Mouse (Mus musculus): ENCODE results near the gene Duoxa2. TPM values are rescaled to one million over a fixed set of nuclear protein-coding genes. Genes with fewer than 3 reads are reported as not detected.

The Duoxa2 gene
- polyA plus RNA-seq, 1 experiment: 0.06 TPM

DNA sequence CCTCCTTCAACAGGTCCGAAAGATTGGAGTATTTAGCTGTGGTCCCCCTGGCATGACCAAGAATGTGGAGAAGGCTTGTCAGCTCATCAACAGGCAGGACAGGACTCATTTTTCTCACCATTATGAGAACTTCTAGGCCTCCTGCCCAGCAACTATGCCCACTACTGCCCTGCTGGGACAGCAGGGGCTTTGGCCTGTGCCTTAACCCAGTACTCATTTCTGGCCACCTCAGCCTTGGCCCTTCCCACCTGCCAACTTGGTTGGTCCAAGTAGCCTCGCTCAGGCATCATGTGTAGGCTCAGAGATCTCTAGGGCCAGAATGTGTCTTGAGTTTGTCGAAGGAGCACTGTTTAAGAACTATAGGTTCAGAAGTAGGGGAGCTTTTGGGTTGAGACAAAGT lies 48.6 kb downstream of the Duoxa2 start:
- no peak for TF ChIP-seq CTCF (IDR thresholded peaks at IDR 0.05; ENCODE audit: control insufficient read depth, insufficient read depth, insufficient replicate concordance, low read depth, low read length)
- no peak for TF ChIP-seq POLR2A (IDR thresholded peaks at IDR 0.05; ENCODE audit: control insufficient read depth, low read depth, low read length)
- H3K36me3 ChIP-seq (ENCODE audit: control insufficient read depth, insufficient read depth, low read length): no peaks in the 10 kb centered on the region
- H3K4me3 ChIP-seq (ENCODE audit: control insufficient read depth, low read depth, low read length): no peak overlapping the region
- peaks cover 15% of the 10 kb centered on the region for H3K4me1 ChIP-seq (ENCODE audit: control insufficient read depth, insufficient read depth, low read length)
- no peak overlapping the region for H3K27ac ChIP-seq (ENCODE audit: control insufficient read depth, insufficient read depth, low read depth, low read length)
- no peaks in the 10 kb centered on the region for H3K27me3 ChIP-seq (ENCODE audit: control insufficient read depth, insufficient read depth, low read length)

DNA sequence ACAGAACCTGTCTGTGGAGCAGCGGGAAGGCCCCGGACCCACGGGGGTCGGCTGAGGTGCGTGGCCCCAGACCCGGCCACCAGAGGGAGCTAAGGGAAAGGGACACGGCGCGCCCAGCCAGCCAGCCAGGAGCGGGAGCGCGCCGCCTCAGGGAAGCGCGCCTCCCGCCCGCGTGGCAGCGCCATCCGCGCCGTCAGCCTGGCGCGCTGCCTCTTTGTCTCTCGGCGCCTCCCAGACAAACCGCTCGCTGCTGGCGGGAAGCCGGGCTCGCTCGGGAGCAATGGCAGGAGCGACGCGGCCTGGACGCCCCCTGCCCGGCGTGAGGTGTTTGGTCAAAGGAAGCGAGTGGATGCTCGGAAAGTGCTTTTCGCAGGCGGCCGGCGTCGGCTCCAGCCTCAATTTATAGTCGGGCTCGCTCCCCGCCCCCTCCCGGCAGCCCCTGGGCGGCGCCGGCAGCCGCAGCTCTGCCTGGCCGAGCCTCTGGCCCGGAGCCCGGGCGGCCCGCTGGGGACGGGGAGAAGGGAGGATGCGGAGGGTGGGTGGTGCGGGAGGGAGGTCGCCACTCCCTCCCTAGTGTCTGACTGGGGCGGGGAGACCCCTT lies 49.9 kb downstream of the Duoxa2 start:
- Histone ChIP-seq H3K4me1 (ENCODE audit: control insufficient read depth, insufficient read depth, low read length) (peaks cover 15% of the 10 kb centered on the region), H3K27me3 (ENCODE audit: control insufficient read depth, insufficient read depth, low read length) (no peaks in the 10 kb centered on the region), H3K27ac (ENCODE audit: control insufficient read depth, insufficient read depth, low read depth, low read length) (peak overlapping the region; percentile 73), H3K4me3 (ENCODE audit: control insufficient read depth, low read depth, low read length) (peak overlapping the region; percentile 94), H3K36me3 (ENCODE audit: control insufficient read depth, insufficient read depth, low read length) (no peaks in the 10 kb centered on the region)
- TF ChIP-seq CTCF (IDR thresholded peaks at IDR 0.05; ENCODE audit: control insufficient read depth, insufficient read depth, insufficient replicate concordance, low read depth, low read length) (peak; percentile 35; the same call in 1 of the 2 replicates), POLR2A (IDR thresholded peaks at IDR 0.05; ENCODE audit: control insufficient read depth, low read depth, low read length) (peak; percentile 41)

- no peak for TF ChIP-seq CTCF (IDR thresholded peaks at IDR 0.05; ENCODE audit: control insufficient read depth, insufficient read depth, insufficient replicate concordance, low read depth, low read length)
- Histone ChIP-seq H3K36me3 (ENCODE audit: control insufficient read depth, insufficient read depth, low read length) (no peaks in the 10 kb centered on the region), H3K27me3 (ENCODE audit: control insufficient read depth, insufficient read depth, low read length) (no peaks in the 10 kb centered on the region), H3K4me3 (ENCODE audit: control insufficient read depth, low read depth, low read length) (peak overlapping the region; percentile 94), H3K27ac (ENCODE audit: control insufficient read depth, insufficient read depth, low read depth, low read length) (peak overlapping the region; percentile 73), H3K4me1 (ENCODE audit: control insufficient read depth, insufficient read depth, low read length) (peaks cover 15% of the 10 kb centered on the region)
Observed at GRCm38 (mm10) chr2:122349136-122349785, 50.6 kb downstream of the Duoxa2 start.

DNA sequence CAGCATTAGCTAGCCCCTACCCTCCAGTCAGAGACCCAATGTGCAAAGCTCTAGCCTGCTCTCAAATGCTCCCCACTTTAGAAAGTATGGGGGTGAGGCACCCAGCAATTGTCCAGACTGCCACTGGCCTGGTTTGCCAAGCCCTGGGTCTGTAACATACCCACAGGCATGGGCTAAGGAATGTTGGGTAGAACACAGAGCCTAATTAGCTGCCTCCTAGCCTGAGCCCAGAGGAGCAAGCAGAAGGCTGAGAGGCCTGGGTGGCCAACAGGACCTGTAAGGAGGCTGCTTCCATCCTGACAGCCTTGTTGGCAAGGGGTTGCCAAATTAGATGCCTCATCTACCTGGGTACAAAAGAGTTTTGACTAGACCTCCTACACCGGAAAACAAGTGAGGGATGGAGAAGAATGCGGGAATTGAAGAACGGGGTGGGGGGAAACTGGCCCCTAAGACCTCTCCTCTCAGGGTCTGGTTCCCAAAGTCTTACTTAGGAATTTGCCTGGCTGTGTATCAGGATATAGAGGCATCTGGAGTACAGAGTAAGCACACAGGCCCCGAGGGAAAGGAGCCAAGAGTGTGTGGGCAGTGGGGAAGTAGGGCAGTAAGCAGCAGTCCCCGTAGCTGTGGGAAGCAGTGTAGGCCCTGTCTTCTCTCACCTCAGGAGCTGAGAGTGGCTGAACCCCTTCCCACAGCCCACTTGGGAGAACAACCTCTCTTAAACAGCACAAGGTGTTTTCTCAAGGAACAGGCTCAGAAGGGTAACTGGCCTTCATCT lies 52.6 kb downstream of the Duoxa2 start:
- H3K4me3 ChIP-seq (ENCODE audit: control insufficient read depth, low read depth, low read length): no peak overlapping the region
- TF ChIP-seq CTCF (IDR thresholded peaks at IDR 0.05; ENCODE audit: control insufficient read depth, insufficient read depth, insufficient replicate concordance, low read depth, low read length): no peak
- TF ChIP-seq POLR2A (IDR thresholded peaks at IDR 0.05; ENCODE audit: control insufficient read depth, low read depth, low read length): no peak
- no peaks in the 10 kb centered on the region for H3K27me3 ChIP-seq (ENCODE audit: control insufficient read depth, insufficient read depth, low read length)
- H3K27ac ChIP-seq (ENCODE audit: control insufficient read depth, insufficient read depth, low read depth, low read length): no peak overlapping the region
- H3K4me1 ChIP-seq (ENCODE audit: control insufficient read depth, insufficient read depth, low read length): peaks cover 15% of the 10 kb centered on the region
- no peaks in the 10 kb centered on the region for H3K36me3 ChIP-seq (ENCODE audit: control insufficient read depth, insufficient read depth, low read length)

DNA sequence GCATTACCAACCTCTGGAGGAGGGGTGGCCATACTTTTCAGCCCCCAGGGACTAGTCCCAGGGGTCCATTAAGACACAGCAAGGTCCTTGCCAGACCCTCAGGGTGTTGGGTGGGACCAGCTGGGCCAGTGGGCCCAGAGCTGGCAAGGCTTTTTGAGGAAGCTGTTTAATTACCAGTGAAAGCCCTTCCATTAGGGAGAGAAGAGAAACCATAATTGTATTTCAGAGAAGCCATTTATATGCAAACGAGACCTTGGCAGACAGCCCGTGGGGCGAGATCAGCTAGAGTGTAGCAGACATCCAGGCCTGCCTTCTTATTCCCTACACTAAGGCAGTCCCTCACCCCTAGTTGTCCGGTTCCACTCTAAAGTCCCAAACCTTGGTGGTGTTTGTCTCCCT lies 53.2 kb downstream of the Duoxa2 start:
- TF ChIP-seq POLR2A (IDR thresholded peaks at IDR 0.05; ENCODE audit: control insufficient read depth, low read depth, low read length): no peak
- no peak for TF ChIP-seq CTCF (IDR thresholded peaks at IDR 0.05; ENCODE audit: control insufficient read depth, insufficient read depth, insufficient replicate concordance, low read depth, low read length)
- H3K36me3 ChIP-seq (ENCODE audit: control insufficient read depth, insufficient read depth, low read length): no peaks in the 10 kb centered on the region
- H3K27ac ChIP-seq (ENCODE audit: control insufficient read depth, insufficient read depth, low read depth, low read length): no peak overlapping the region
- no peak overlapping the region for H3K4me3 ChIP-seq (ENCODE audit: control insufficient read depth, low read depth, low read length)
- peaks cover 15% of the 10 kb centered on the region for H3K4me1 ChIP-seq (ENCODE audit: control insufficient read depth, insufficient read depth, low read length)
- no peaks in the 10 kb centered on the region for H3K27me3 ChIP-seq (ENCODE audit: control insufficient read depth, insufficient read depth, low read length)

Other genes with a start within 250 kb of the Duoxa2 start
- gene Spg11, start 180.5 kb upstream of the Duoxa2 start, polyA plus RNA-seq (2012; rRNA removed): 6.4 and 8.0 TPM in 2 replicates
- 35.8 and 163 TPM in 2 replicates for gene B2m, start 151.2 kb upstream of the Duoxa2 start, polyA plus RNA-seq (2012; rRNA removed)
- gene Trim69, start 138.2 kb upstream of the Duoxa2 start, polyA plus RNA-seq (2012; rRNA removed): 108 and 122 TPM in 2 replicates
- gene Patl2, start 112.7 kb upstream of the Duoxa2 start, polyA plus RNA-seq (2012; rRNA removed): 0.40 and 0.86 TPM in 2 replicates
- gene Terb2, start 112.6 kb upstream of the Duoxa2 start, polyA plus RNA-seq (2012; rRNA removed): 1.3 and 1.6 TPM in 2 replicates
- gene Sord, start 64.2 kb upstream of the Duoxa2 start, polyA plus RNA-seq (2012; rRNA removed): 740 and 863 TPM in 2 replicates
- gene Duox2, start 451 bp upstream of the Duoxa2 start, polyA plus RNA-seq (2012; rRNA removed): 0.06 and 0.11 TPM in 2 replicates
- 0.12 and 0.41 TPM in 2 replicates for gene Duoxa1, start 14.8 kb downstream of the Duoxa2 start, polyA plus RNA-seq (2012; rRNA removed)
- 0.07 and 0.09 TPM in 2 replicates for gene Duox1, start 16.8 kb downstream of the Duoxa2 start, polyA plus RNA-seq (2012; rRNA removed)
- 16.7 and 19.4 TPM in 2 replicates for gene Shf, start 70.3 kb downstream of the Duoxa2 start, polyA plus RNA-seq (2012; rRNA removed)
- 0.20 and 0.26 TPM in 2 replicates for gene Slc28a2, start 127.6 kb downstream of the Duoxa2 start, polyA plus RNA-seq (2012; rRNA removed)
- 0.14 and 0.19 TPM in 2 replicates for gene Gm14085, start 186.0 kb downstream of the Duoxa2 start, polyA plus RNA-seq (2012; rRNA removed)